Mouse (Mus musculus): Measurements from ENCODE around the gene Tada2a. TPM values are rescaled to one million over a fixed set of nuclear protein-coding genes. Genes with fewer than 3 reads are reported as not detected.

The Tada2a gene
- total and polyA plus RNA-seq, 2 experiments from 2014 or later = 2.2 to 10.3 TPM

- 70% methylated on average over 5 of the region's 5 CpGs for WGBS
- no peaks in the 10 kb centered on the region for H3K9me3 ChIP-seq (replicated peaks; ENCODE audit: control insufficient read depth, low read length)
- ATAC-seq (ENCODE audit: insufficient read depth, low read depth) (no peak), DNase-seq (ENCODE audit: low spot score) (no peak)
- H3K4me1 ChIP-seq (ENCODE audit: control insufficient read depth, insufficient read depth) = peaks cover 8% of the 10 kb centered on the region; the same call in 1 of the 2 replicates
- H3K4me2 ChIP-seq (ENCODE audit: low read depth, low read length) = no peak overlapping the region
- H3K36me3 ChIP-seq (replicated peaks; ENCODE audit: control insufficient read depth, insufficient read depth, low read length) = peaks cover 5% of the 10 kb centered on the region; the same call in 1 of the 2 replicates
- H3K9ac ChIP-seq (replicated peaks; ENCODE audit: low read depth, low read length) = no peak overlapping the region
- peaks cover 55% of the 10 kb centered on the region for H3K27me3 ChIP-seq (ENCODE audit: control insufficient read depth, insufficient read depth, low read length)
- H3K4me3 ChIP-seq (ENCODE audit: low read depth, low read length) = no peak overlapping the region
- TF ChIP-seq CTCF (IDR thresholded peaks at IDR 0.05; ENCODE audit: low read depth) (no peak), EP300 (IDR thresholded peaks at IDR 0.05; ENCODE audit: low read depth) (no peak)
- H3K27ac ChIP-seq (ENCODE audit: low read depth) = no peak overlapping the region
Measured at GRCm38 (mm10) chr11:84033671-84034070, 95.7 kb downstream of the Tada2a start.

GRCm38 (mm10) chr11:84032559-84032958 is 96.8 kb downstream of the Tada2a start:
- Histone ChIP-seq H3K9me3 (replicated peaks; ENCODE audit: control insufficient read depth, low read length) (no peaks in the 10 kb centered on the region), H3K4me1 (ENCODE audit: control insufficient read depth, insufficient read depth) (peaks cover 15% of the 10 kb centered on the region), H3K27me3 (ENCODE audit: control insufficient read depth, insufficient read depth, low read length) (peaks cover 50% of the 10 kb centered on the region), H3K4me2 (ENCODE audit: low read depth, low read length) (no peak overlapping the region), H3K27ac (ENCODE audit: low read depth) (no peak overlapping the region), H3K9ac (replicated peaks; ENCODE audit: low read depth, low read length) (no peak overlapping the region), H3K4me3 (ENCODE audit: low read depth, low read length) (no peak overlapping the region), H3K36me3 (replicated peaks; ENCODE audit: control insufficient read depth, insufficient read depth, low read length) (peaks cover 5% of the 10 kb centered on the region; the same call in 1 of the 2 replicates)
- no peak for ATAC-seq (ENCODE audit: insufficient read depth, low read depth)
- DNase-seq (ENCODE audit: low spot score) = no peak
- TF ChIP-seq CTCF (IDR thresholded peaks at IDR 0.05; ENCODE audit: low read depth) (no peak), EP300 (IDR thresholded peaks at IDR 0.05; ENCODE audit: low read depth) (no peak)
- WGBS = 85% methylated on average over 5 of the region's 5 CpGs

GRCm38 (mm10) chr11:84031971-84032370 is 97.4 kb downstream of the Tada2a start:
- WGBS = 60% methylated on average over 9 of the region's 9 CpGs
- Histone ChIP-seq H3K9me3 (replicated peaks; ENCODE audit: control insufficient read depth, low read length) (no peaks in the 10 kb centered on the region), H3K36me3 (replicated peaks; ENCODE audit: control insufficient read depth, insufficient read depth, low read length) (peaks cover 8% of the 10 kb centered on the region), H3K4me2 (ENCODE audit: low read depth, low read length) (no peak overlapping the region), H3K9ac (replicated peaks; ENCODE audit: low read depth, low read length) (no peak overlapping the region), H3K4me1 (ENCODE audit: control insufficient read depth, insufficient read depth) (peaks cover 20% of the 10 kb centered on the region), H3K27me3 (ENCODE audit: control insufficient read depth, insufficient read depth, low read length) (peaks cover 50% of the 10 kb centered on the region), H3K4me3 (ENCODE audit: low read depth, low read length) (no peak overlapping the region), H3K27ac (ENCODE audit: low read depth) (no peak overlapping the region)
- DNase-seq (ENCODE audit: low spot score) = peak; percentile 30
- no peak for TF ChIP-seq EP300 (IDR thresholded peaks at IDR 0.05; ENCODE audit: low read depth)
- TF ChIP-seq CTCF (IDR thresholded peaks at IDR 0.05; ENCODE audit: low read depth) = peak; percentile 71
- no peak for ATAC-seq (ENCODE audit: insufficient read depth, low read depth)

Other genes starting within 250 kb of the Tada2a start
- 9.4 and 17.1 TPM in 2 replicates for gene Ddx52, start 187.5 kb downstream of the Tada2a start, total RNA-seq (2014; rRNA removed; ENCODE audit: low replicate concordance)
- gene Ddx52, start 187.5 kb downstream of the Tada2a start, polyA plus RNA-seq (2015; fragmentation: Nextera tagmentation; extraction: Ambion mirVana) = 13.9 and 14.9 TPM in 2 replicates
- 8.9 and 13.3 TPM in 2 replicates for gene Synrg, start 165.2 kb downstream of the Tada2a start, total RNA-seq (2014; rRNA removed; ENCODE audit: low replicate concordance)
- gene Synrg, start 165.2 kb downstream of the Tada2a start, polyA plus RNA-seq (2015; fragmentation: Nextera tagmentation; extraction: Ambion mirVana) = 5.0 and 5.6 TPM in 2 replicates
- 1.3 and 8.2 TPM in 2 replicates for gene Dusp14, start 60.3 kb downstream of the Tada2a start, total RNA-seq (2014; rRNA removed; ENCODE audit: low replicate concordance)
- gene Dusp14, start 60.3 kb downstream of the Tada2a start, polyA plus RNA-seq (2015; fragmentation: Nextera tagmentation; extraction: Ambion mirVana) = 1.4 and 2.4 TPM in 2 replicates
- 11.5 and 24.4 TPM in 2 replicates for gene Acaca, start 72 bp upstream of the Tada2a start, total RNA-seq (2014; rRNA removed; ENCODE audit: low replicate concordance)
- 2.5 and 3.0 TPM in 2 replicates for gene Acaca, start 72 bp upstream of the Tada2a start, polyA plus RNA-seq (2015; fragmentation: Nextera tagmentation; extraction: Ambion mirVana)
- not detected in 2 replicates for gene Gm11437, start 37.9 kb upstream of the Tada2a start, total RNA-seq (2014; rRNA removed; ENCODE audit: low replicate concordance)
- not detected in 2 replicates for gene Gm11437, start 37.9 kb upstream of the Tada2a start, polyA plus RNA-seq (2015; fragmentation: Nextera tagmentation; extraction: Ambion mirVana)

Data from heart, postnatal 0 days (tissue).